Mouse (Mus musculus) skeletal muscle tissue, adult 2 months (tissue): Measurements from ENCODE around the gene Siglece.

Experiments
- DNase-seq: peaks from one replicate; pipeline ENCODE4 v3.0.0-alpha.2; 2012; ENCODE audit warnings: low read depth, low spot score

Siglece gene

GRCm38 (mm10) chr7:43625794-43626422, 34.1 kb downstream of the Siglece start:
- no peak for DNase-seq

DNA sequence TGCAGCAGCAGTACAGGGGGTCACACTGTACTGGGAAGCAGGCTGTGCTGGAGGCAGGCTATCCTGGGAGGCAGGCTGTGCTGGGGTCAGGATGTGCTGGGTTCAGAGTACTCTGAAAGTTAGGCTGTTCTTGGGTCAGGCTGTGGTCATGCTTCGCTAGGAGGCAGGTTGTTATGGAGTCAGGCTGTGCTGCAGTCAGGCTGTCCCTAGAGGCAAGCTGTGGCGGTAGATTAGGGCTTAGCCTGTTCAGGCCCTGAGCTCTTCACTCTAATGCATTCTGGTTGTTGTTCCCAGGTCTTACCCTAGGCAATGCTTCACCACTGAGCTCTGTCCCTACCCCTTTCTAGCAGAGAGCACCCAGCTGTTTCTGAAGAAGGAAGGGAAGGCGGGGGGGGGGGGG, 34.9 kb downstream of the Siglece start:
- DNase-seq: no peak

GRCm38 (mm10) chr7:43623819-43624218, 36.1 kb downstream of the Siglece start:
- DNase-seq: no peak

DNA sequence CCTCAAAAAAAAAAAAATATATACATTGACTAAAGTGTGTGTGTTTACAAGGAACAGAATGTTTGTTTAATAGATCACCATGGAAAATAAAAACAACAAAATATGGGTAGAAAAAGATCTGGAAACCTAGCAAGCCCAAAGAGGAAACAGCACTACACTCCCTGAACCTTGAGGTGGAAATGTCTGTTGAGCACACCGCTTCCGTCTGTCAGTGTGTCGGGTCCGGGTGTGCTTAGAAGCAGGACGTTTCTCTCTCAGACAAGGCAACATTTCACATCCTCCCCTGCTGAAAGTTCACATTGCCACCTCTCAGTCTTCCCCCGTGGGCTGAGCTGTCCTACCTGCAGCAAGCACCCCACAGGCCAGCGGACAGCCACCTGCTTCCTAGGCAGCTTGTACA, 37.0 kb downstream of the Siglece start:
- DNase-seq: no peak

GRCm38 (mm10) chr7:43613816-43614551, 46.0 kb downstream of the Siglece start:
- no peak for DNase-seq

- DNase-seq: no peak
These were observed 51.6 kb downstream of the Siglece start for GRCm38 (mm10) chr7:43608316-43608824.

- DNase-seq: no peak
These were observed 52.1 kb downstream of the Siglece start for GRCm38 (mm10) chr7:43607743-43608287.

DNA sequence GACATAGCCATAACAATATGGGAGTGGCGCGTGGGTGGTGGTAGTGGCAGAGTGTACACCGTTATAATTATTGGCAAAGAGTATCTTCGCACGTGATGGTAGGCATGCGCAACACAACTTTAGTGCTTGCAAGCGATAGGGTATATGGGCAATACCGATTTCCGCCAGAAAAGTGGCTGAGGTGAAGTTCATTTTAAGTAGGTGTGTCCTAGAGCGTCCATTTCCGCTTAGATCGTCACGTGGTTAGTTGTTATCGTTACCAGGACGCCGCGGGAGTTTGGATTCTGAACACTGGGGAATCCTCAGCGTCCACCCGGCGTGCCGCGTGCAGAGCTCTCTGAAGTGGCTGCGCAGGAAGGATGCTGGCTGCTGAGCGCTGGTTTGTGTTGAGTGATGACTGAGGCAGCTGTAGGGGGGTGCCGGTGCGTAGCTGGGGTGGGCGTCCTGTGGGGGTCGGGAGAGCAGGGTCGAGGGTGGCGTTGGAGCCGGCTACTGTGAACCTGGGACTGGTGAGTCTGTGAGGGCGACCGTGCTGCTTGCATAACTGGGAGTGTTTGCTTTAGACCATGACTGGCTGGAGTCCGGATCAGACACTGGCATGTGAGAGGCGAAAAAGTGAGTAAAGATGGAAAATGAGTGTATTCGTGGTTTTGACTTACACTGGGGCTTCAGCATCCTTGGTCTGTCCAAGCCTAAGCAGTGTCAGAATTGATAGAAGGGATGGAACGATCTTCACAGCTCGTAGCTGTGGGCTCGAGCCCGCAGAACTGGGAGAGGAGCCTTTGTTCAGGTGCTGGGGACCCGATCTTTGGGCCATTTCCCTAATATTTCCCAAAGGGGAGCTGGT, 52.8 kb downstream of the Siglece start, which contains the start of gene Zfp819:
Zfp819 (plus strand) TSS at position 274 of the 847 bp plus-strand sequence.
- DNase-seq: peak; percentile 4

- DNase-seq: no peak
These were observed 58.1 kb downstream of the Siglece start for GRCm38 (mm10) chr7:43601884-43602283.
